Mouse (Mus musculus) c-Kit-positive CD71-negative TER-119-negative erythroid progenitor cells, embryonic 14.5 days (primary cell): ENCODE measurements around the gene Cep131.
A peak's percentile ranks its signal among the peaks of the same experiment; 100 is the strongest.

Experiments used
- DNase-seq: peaks from one replicate; pipeline ENCODE4 v3.0.0-alpha.2; 2013; ENCODE audit warnings: low read depth

Cep131 gene

GRCm38 (mm10) chr11:120098588-120099511, 12.2 kb upstream of the Cep131 start, which contains the start of the genes Tepsin and Ndufaf8:
Gene Tepsin, minus strand, starts transcription at chr11:120098731.
Gene Ndufaf8, plus strand, starts transcription at chr11:120098928.
- peak; percentile 96 for DNase-seq

GRCm38 (mm10) chr11:120092817-120093591, 6.4 kb upstream of the Cep131 start:
- no peak for DNase-seq

- no peak for DNase-seq
These were observed 4.0 kb upstream of the Cep131 start for GRCm38 (mm10) chr11:120090661-120091060.

- no peak for DNase-seq
These were observed 568 bp downstream of the Cep131 start for GRCm38 (mm10) chr11:120085891-120086627.

- DNase-seq: no peak
These were observed 6.3 kb downstream of the Cep131 start for GRCm38 (mm10) chr11:120080282-120080681.

GRCm38 (mm10) chr11:120076191-120076590, 10.4 kb downstream of the Cep131 start:
- DNase-seq: no peak

DNA sequence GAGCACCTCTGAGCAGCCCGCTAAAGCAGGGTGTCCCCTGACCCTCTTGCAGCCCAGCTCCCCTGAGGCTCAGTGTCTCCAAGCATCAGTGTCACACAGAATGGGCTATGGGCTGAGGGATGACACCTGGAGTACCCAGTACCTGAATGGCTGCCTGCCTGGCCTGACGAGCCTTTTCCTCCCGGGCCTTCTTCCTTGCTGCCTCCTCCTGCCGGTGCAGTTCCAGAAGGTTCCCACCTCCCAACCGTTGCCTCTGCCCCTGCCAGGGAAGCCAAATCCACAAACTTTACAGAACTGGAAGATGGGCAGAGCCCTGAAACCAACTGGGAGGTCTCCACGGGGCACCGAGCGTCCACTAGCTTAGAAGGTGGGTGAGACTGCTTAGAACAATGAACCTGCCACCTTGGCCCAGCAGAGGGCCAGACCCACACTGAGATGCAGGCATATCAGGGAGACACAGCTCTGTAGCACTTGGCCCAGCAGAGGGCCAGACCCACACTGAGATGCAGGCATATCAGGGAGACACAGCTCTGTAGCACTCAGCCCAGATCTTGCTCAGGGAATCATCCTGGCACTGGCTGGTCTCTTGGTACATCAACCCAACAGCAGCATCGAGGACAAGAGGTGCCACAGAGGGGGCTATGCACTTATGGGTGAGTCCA, 13.5 kb downstream of the Cep131 start:
- DNase-seq: no peak

DNA sequence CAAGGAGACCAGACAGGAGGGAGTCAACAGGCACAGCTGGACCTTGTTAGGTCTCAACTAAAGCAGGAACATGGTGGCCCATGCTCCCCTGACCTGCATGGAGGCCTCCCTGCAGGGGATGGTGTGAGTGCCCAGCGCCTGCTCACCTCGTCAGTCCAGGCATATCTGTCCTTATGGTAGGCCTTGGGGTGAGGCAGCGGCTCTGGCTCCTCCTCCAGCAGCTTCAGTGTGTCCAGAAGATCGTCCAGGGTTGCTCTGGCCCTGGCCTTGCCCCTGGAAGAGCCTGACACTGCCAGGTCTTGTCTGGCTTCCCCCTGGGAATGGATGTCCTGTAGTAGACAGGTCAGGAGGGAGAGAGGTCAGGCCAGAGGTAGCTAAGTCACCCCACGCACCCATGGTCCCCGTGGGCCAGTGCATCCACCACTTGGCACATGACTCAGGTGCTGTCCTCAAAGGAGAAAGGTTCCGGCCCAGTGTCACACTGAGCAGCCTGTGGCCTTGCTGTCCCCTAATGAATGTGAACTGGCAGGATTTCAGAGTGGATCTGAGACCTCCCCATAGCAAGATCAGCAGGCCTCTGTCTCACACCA, 14.8 kb downstream of the Cep131 start:
- no peak for DNase-seq

DNA sequence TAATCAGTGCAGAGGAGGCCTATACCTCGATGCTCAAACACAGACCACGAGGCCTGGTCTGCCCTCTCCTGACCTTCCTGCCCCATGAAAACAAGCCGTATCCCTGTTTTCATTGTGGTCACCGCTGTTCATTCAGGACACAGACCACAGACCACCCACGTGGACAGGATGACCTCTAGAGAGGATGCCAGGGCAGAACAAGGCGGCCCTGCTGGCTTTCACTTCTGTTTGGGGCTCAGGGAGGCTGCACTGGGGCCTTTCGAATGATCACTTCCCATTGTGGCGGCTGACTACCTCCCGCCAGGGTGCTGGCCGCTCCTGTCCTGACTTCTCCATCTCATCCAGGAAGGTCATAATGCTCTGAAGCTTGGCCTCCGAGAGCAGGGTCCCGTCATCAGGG, 15.6 kb downstream of the Cep131 start:
- DNase-seq: no peak

- DNase-seq: no peak
These were observed 16.2 kb downstream of the Cep131 start for GRCm38 (mm10) chr11:120070286-120070930.

- no peak for DNase-seq
These were observed 17.4 kb downstream of the Cep131 start for GRCm38 (mm10) chr11:120069261-120069660.

DNA sequence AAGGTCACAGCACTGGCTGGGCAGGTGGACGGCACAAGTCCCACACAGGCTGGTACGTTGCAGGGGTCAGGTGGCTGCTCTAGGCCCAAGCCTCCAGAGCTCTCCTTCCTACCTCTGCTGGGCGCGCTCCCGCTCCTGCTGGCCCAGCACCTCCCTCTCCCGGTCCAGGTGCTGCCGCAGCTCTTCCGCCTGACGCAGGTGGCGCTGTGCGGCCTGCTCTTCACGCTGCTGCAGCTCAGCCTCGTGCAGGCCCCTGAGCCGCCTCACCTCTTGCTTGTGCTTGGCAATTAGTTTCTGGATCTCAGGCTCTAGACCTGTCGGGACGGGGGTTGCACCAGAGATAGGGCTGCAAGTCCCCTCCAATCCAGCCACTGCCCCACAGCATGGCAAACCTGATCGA, 18.8 kb downstream of the Cep131 start:
- DNase-seq: no peak

DNA sequence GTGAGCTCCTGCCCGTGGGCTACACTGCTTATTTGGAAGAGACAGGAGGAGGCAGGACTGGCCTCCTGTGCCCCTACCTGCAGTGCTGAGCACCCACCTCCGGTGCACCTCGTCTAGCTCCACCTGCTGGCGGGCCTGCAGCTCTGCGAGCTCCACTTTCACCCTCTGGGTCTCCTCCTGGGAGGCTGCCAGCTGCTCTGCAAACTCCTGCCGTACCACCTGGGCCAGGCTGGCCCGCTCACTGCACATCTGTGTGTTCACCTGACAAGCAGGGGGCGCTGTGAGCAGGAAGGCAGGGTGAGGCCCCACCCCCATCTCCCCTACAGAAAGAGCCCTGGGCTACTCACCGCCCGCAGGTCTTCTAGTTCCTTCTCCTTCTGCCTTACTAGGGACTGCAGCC, 21.3 kb downstream of the Cep131 start:
- DNase-seq: no peak

GRCm38 (mm10) chr11:120064668-120065040, 22.0 kb downstream of the Cep131 start:
- DNase-seq: no peak

GRCm38 (mm10) chr11:120064006-120064667, 22.5 kb downstream of the Cep131 start:
- no peak for DNase-seq

DNA sequence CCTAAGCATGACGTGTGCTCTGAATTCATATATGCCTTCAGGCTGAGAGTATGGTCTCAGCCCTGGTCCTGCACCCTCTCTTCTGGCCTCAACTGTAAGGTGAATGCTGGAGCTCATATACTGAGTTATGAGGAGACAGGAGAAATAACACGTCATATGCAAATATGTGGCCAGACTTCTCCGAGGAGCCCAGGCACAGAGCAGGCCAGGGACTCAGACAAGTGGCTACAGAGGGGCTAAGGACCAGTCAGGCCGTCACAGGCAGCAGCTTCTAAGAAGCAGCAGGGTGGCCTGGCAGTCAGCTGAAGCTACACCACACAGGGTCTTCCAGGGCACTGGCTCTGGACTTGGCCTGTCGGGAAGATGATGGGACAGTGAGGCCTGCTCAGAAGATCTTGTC, 23.3 kb downstream of the Cep131 start:
- no peak for DNase-seq

DNA sequence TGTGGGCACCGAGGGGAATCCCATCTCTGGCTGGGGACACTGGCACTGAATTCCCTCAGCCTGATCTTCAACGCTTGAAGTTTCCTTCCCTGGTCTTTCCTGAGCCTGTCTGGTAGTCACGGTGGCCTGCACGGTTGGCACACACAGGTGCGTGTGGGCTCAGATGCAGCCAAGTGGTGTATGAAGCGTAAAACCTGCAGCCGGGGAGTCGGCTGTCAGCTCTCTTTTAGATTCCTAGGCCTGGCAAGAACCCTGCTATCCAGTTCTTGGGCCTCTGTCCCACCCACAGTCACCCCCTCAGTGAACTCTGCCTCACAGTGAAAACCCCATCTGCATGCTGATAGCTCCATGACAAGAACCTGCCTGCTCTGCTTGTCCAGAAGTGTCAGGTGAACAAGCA, 26.0 kb downstream of the Cep131 start:
- DNase-seq: no peak

GRCm38 (mm10) chr11:120055953-120056732, 30.5 kb downstream of the Cep131 start:
- no peak for DNase-seq

GRCm38 (mm10) chr11:120053846-120054245, 32.8 kb downstream of the Cep131 start:
- DNase-seq: no peak
